Comparison of ENCODE assay signal across 19 mouse cellular contexts in the genomic region with DNA sequence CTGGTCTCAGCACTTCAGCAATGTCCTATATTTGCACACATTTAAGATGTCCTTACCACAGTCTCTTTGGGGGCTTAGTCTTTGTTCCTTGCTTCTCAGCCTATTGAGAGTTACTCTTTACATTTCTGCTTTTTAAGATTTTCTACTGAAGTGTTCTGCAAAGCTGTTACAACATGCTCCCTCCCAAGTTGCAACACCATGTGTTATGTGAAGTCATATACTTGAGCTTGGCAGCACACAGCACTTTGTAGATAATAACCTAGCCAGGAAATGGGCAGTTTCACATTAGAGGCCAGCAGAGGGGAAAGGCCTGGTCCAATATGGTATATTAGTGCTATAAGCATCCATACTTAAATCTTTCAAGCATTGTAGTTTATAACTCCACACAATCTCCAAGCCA. TPM values are rescaled to one million over a fixed set of nuclear protein-coding genes. Genes with fewer than 3 reads are reported as not detected.
DNase-seq lines count a peak whose midpoint lies in the region; ATAC-seq and TF ChIP-seq lines count a peak whose summit lies in the region.
"Had no signal": no experiment of that assay in that cellular context is flagged by ENCODE, and none has a peak within 500 bp of the region (broad histone marks: within the 10 kb centered on the region; RNA-seq: fewer than 3 reads in every experiment).

No protein-coding gene starts in this region.

- intact Hi-C loops in gastrocnemius, adult 2 months (cut with DNase I): loop anchor here (5.0 kb wide), 2 partner anchors 78 to 303 kb away; no protein-coding TSS in a partner anchor

- DNase-seq in lung, adult 18-20 months: peak; percentile 55 to 64
- no peak for DNase-seq in lung, postnatal 14 days
- peak; percentile 46 for DNase-seq in lung, postnatal 10 days
- no peak for DNase-seq in gastrocnemius, adult 2 months
- DNase-seq: adrenal gland, postnatal 36 days; cerebellum, postnatal 10 days; embryo, embryonic 11 days; heart, adult 11 months; heart, postnatal 4 days; kidney, adult 8-10 months; kidney, postnatal 36 days; layer of hippocampus, adult 9-11 months; right cerebral cortex, postnatal 14 days had no signal

- H3K4me1 ChIP-seq in bone marrow, adult 2 months (ENCODE audit: control insufficient read depth, insufficient read depth, low read length): peaks cover 6% of the 10 kb centered on the region

- no peak for TF ChIP-seq CTCF in bone marrow, adult 2 months (IDR thresholded peaks at IDR 0.05; ENCODE audit: control insufficient read depth, insufficient read depth, low read length)
- TF ChIP-seq CTCF in gastrocnemius, adult 2 months (IDR thresholded peaks at IDR 0.05): no peak

- peak overlapping the region; percentile 80 for H3K27ac ChIP-seq in bone marrow, adult 2 months (ENCODE audit: control insufficient read depth, insufficient read depth, low read depth, low read length, poor library complexity)
- no peak overlapping the region for H3K27ac ChIP-seq in gastrocnemius, adult 2 months
- H3K27ac ChIP-seq: embryonic facial prominence, embryonic 15.5 days; forebrain, embryonic 10.5 days had no signal

- no peak for TF ChIP-seq POLR2A in bone marrow, adult 2 months (IDR thresholded peaks at IDR 0.05; ENCODE audit: borderline replicate concordance, control insufficient read depth, low read depth, low read length)

- H3K4me3 ChIP-seq in bone marrow, adult 2 months (replicated peaks; ENCODE audit: control insufficient read depth, low read depth, low read length): no peak overlapping the region
- no peak overlapping the region for H3K4me3 ChIP-seq in gastrocnemius, adult 2 months
- H3K4me3 ChIP-seq: embryonic facial prominence, embryonic 15.5 days; forebrain, embryonic 10.5 days had no signal

- ATAC-seq in monocyte, adult 5-6 weeks (replicated peaks; ENCODE audit: insufficient number of reproducible peaks, low FRiP score, low TSS enrichment, poor library complexity, severe bottlenecking): peak; percentile 25
- ATAC-seq in frontal cortex, adult (ENCODE audit: low TSS enrichment): no peak
- ATAC-seq: hindbrain, embryonic 16.5 days had no signal

RNA-seq across cellular contexts. Expression of gene Dbnl, which starts 2.6 kb away (rescaled TPM):
- 48.8 and 72.4 TPM in 2 replicates for polyA plus RNA-seq in bone marrow, adult 2 months (2011; ENCODE audit: insufficient read depth, insufficient read length, low replicate concordance, missing spikeins)
- total RNA-seq in monocyte, adult 5-6 weeks (2017): 164 to 214 TPM (median 184 TPM) in 3 replicates
- total RNA-seq in gastrocnemius, adult 2 months (2021): 10 to 100 TPM; 10.7 to 14.0 TPM

RNA-seq across cellular contexts. Expression of gene Pgam2, which starts 17.8 kb away (rescaled TPM):
- 3.9 and 8.6 TPM in 2 replicates for polyA plus RNA-seq in bone marrow, adult 2 months (2011; ENCODE audit: insufficient read depth, insufficient read length, low replicate concordance, missing spikeins)
- total RNA-seq in monocyte, adult 5-6 weeks (2017): 6.4 TPM in 1 of 3 replicates, not detected in the others
- 1,000 to 10,000 TPM; 2,835 to 2,943 TPM for total RNA-seq in gastrocnemius, adult 2 months (2021)
- total RNA-seq: adrenal gland, postnatal 36 days had no signal

RNA-seq across cellular contexts. Expression of gene Urgcp, which starts 23.6 kb away (rescaled TPM):
- polyA plus RNA-seq in bone marrow, adult 2 months (2011; ENCODE audit: insufficient read depth, insufficient read length, low replicate concordance, missing spikeins): 4.8 and 6.3 TPM in 2 replicates
- 7.2 to 13.7 TPM (median 10.5 TPM) in 3 replicates for total RNA-seq in monocyte, adult 5-6 weeks (2017)
- total RNA-seq in gastrocnemius, adult 2 months (2021): 10 to 100 TPM; 42.2 to 48.9 TPM

RNA-seq across cellular contexts. Expression of gene Polm, which starts 52.1 kb away (rescaled TPM):
- polyA plus RNA-seq in bone marrow, adult 2 months (2011; ENCODE audit: insufficient read depth, insufficient read length, low replicate concordance, missing spikeins): 16.8 and 42.5 TPM in 2 replicates
- 14.6 to 18.6 TPM (median 17.2 TPM) in 3 replicates for total RNA-seq in monocyte, adult 5-6 weeks (2017)
- total RNA-seq in gastrocnemius, adult 2 months (2021): 1 to 10 TPM; 1.7 to 3.1 TPM

Comparison
In these comparisons a context has a peak if more than half of its experiments do, and no peak if none do; other contexts are left out.
1. DNase-seq: peak in lung, adult 18-20 months (2 of 2) and lung, postnatal 10 days (single experiment); none in lung, postnatal 14 days (single experiment) and gastrocnemius, adult 2 months (single experiment).
2. RNA of gene Dbnl, which starts 2.6 kb away (total RNA-seq): 164 to 214 TPM in monocyte, adult 5-6 weeks; 10.7 to 14.0 TPM in gastrocnemius, adult 2 months; every median in the first group is over 10 times any median in the second.
3. RNA of gene Pgam2, which starts 17.8 kb away (total RNA-seq): 2,835 to 2,943 TPM in gastrocnemius, adult 2 months; 6.4 TPM in monocyte, adult 5-6 weeks; every median in the first group is over 100 times any median in the second.